Mouse (Mus musculus): ENCODE data around the gene Spn.

DNA sequence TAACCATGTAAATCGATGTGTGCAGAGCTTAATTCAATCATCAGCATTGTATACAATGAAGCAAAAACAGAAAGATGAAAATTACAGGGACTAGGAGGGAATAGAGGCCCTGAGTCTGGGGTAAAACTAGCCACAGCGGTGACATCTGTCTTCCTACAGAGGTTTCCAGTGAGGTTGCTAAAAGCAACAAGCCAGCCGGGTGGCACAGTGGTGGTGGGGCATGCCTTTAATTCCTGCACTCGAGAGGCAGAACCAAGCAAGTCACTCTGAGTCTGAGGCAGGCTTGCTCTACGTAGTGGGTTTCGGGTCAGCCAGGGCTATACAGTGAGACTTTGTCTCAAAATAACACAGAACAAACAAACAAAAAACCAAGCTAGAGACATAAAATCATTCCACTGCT is 35.5 kb downstream of the Spn start:
- TF ChIP-seq CTCF (IDR thresholded peaks at IDR 0.05; ENCODE audit: extremely low read depth, insufficient read depth, low read length) (no peak), POLR2A (IDR thresholded peaks at IDR 0.05; ENCODE audit: extremely low read depth, insufficient read depth, low read length) (no peak)

Measured in cortical plate, adult 2 months (tissue).